Mouse (Mus musculus) erythroblast, embryonic 14.5 days (primary cell): ENCODE measurements around the gene Ap2b1.

Experiments
- GATA1 ChIP-seq: IDR thresholded peaks from 2 replicates; pipeline ENCODE4 v1.6.1; 2012; ENCODE audit warnings: low read length, inconsistent platforms, mixed read lengths
- TAL1 ChIP-seq: IDR thresholded peaks from 3 replicates; pipeline ENCODE4 v1.6.1; 2012; ENCODE audit warnings: low read length, inconsistent platforms, mixed read lengths

DNA sequence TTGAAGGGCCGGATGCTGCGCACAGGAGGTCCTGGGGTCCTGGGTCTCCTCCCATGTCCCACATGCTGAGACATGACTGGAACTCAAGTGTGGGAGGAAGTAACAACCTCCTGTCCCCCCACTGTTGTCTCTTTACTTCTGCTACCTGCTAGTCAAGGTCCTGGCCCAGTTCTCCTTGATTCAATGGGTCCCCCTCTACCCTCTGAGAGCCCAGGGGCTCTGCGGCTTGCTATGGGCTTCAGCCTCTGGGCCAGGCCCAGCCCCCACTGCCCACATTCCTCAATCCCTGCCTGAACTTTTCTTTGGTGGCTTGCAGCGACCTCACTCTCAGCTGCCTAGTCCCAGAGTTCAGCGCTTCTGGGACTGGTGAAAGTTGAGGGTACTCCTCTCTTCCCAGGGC lies 130.5 kb downstream of the Ap2b1 start, which contains the start of gene Gas2l2:
- TF ChIP-seq TAL1 (no peak), GATA1 (no peak)
